Mouse (Mus musculus) C2C12 (cell line): ENCODE data around the gene Scaf1.

Source experiments
- CEBPB ChIP-seq: IDR thresholded peaks from one replicate; pipeline ENCODE4 v1.6.1; 2011; ENCODE audit warnings: low read depth, mild to moderate bottlenecking, control low read depth, moderate library complexity
- CTCF ChIP-seq: IDR thresholded peaks from one replicate; pipeline ENCODE4 v1.5.1; 2011; ENCODE audit not compliant: control insufficient read depth, insufficient read depth, insufficient read length
- MAX ChIP-seq: IDR thresholded peaks from one replicate; pipeline ENCODE4 v1.6.1; 2011; ENCODE audit warnings: mild to moderate bottlenecking, control low read depth
- MYOD1 ChIP-seq: IDR thresholded peaks from one replicate; pipeline ENCODE4 v1.6.1; 2011; ENCODE audit warnings: low read depth; ENCODE audit not compliant: control insufficient read depth, insufficient read length
- MYOG ChIP-seq: IDR thresholded peaks from one replicate; pipeline ENCODE4 v1.6.1; 2011; ENCODE audit not compliant: control insufficient read depth, insufficient read length; ENCODE audit errors: extremely low read depth
- USF1 ChIP-seq: IDR thresholded peaks from one replicate; pipeline ENCODE4 v1.6.1; 2011; ENCODE audit warnings: low read depth, mild to moderate bottlenecking, control low read depth, moderate library complexity

DNA sequence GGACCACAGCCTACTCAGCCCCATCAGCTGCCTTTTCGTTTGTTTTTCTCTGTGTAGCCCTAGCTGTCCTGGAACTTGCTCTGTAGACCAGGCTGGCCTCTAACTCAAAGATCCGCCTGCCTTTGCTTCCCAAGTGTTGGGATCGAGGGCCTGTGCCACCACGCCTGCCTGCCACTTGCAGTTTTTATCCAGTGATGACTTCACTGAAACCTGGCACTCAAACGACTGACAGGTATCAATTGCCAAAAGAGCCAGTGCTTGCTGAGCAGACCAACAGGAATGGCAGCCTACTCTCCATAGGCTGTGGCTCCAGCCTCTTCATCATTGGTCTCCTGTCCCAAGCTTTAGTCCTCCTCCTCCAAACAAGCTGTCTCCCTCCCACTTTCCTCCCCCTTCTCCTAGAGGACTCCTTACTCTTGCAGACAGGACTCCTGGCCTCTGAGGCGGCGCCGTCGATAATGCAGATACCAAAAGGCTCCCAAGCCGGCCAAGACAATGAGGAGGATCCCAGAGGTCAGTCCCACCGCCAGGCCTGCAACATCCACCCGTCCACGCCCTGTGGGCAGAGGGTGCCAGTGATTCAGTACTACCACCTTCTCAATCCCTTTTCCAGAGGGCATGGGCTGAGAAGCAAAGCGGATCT, 40.3 kb upstream of the Scaf1 start:
- TF ChIP-seq CTCF: no peak
- no peak for TF ChIP-seq USF1
- TF ChIP-seq CEBPB: no peak
- no peak for TF ChIP-seq MYOD1
- no peak for TF ChIP-seq MAX
- TF ChIP-seq MYOG: no peak
